Mouse (Mus musculus) thymus, adult 2 months (tissue): ENCODE results near the gene Snrk. TPM values are rescaled to one million over a fixed set of nuclear protein-coding genes. Genes with fewer than 3 reads are reported as not detected.

Source experiments
- DNase-seq: peaks from one replicate; pipeline ENCODE4 v3.0.0; 2021
- H3K27ac ChIP-seq: fragments of 200-500 bp; 2 replicates; pipeline ENCODE4 v1.5.1; 2012; ENCODE audit warnings: low read length, control low read depth; ENCODE audit not compliant: control insufficient read depth, insufficient read depth
- H3K27me3 ChIP-seq: fragments of 200-500 bp; 2 replicates; pipeline ENCODE4 v1.6.1; 2012; ENCODE audit warnings: mild to moderate bottlenecking, low read length, moderate library complexity, mixed read lengths; ENCODE audit not compliant: control insufficient read depth, insufficient read depth
- H3K36me3 ChIP-seq: fragments of 200-500 bp; 2 replicates; pipeline ENCODE4 v1.6.1; 2012; ENCODE audit warnings: mild to moderate bottlenecking, low read length, moderate library complexity; ENCODE audit not compliant: control insufficient read depth, insufficient read depth
- H3K4me1 ChIP-seq: fragments of 200-500 bp; replicated peaks from 2 replicates; pipeline ENCODE4 v1.6.1; 2012; ENCODE audit warnings: low read length; ENCODE audit not compliant: control insufficient read depth, insufficient read depth
- H3K4me3 ChIP-seq: fragments of 200-500 bp; 2 replicates; pipeline ENCODE4 v1.5.1; 2012; ENCODE audit warnings: mild to moderate bottlenecking, low read length, control low read depth, moderate library complexity; ENCODE audit not compliant: control insufficient read depth, insufficient read depth
- CTCF ChIP-seq: fragments of 200-500 bp; IDR thresholded peaks from 2 replicates; pipeline ENCODE4 v1.5.1; 2012; ENCODE audit warnings: mild to moderate bottlenecking, control low read depth, low read length, moderate library complexity, borderline replicate concordance; ENCODE audit not compliant: control insufficient read depth, poor library complexity, insufficient read depth; ENCODE audit errors: extremely low read depth
- POLR2A ChIP-seq: fragments of 200-500 bp; IDR thresholded peaks from 2 replicates; pipeline ENCODE4 v1.6.1; 2012; ENCODE audit warnings: mild to moderate bottlenecking, low read length, control low read depth, moderate library complexity; ENCODE audit not compliant: control insufficient read depth, poor library complexity, insufficient read depth; ENCODE audit errors: extremely low read depth
- WGBS: fragments of 180-500 bp; shearing (Covaris S2); methylation state at CpG from one replicate; pipeline ENCODE4 v1.1.7; 2018; 5-methylcytosine and 5-hydroxymethylcytosine counted together
- polyA plus RNA-seq: library from polyadenylated mRNA; depleted of rRNA; stranded (reverse); fragments of >200 nt; gene quantifications from 2 replicates; pipeline ENCODE4 v1.2.3, GENCODE M21; 2012

The Snrk gene
- polyA plus RNA-seq, 1 experiment = 50.0 TPM

GRCm38 (mm10) chr9:122173405-122174233 is 56.6 kb downstream of the Snrk start:
- H3K4me1 ChIP-seq = peaks cover 2% of the 10 kb centered on the region; the same call in 1 of the 2 replicates
- no peak for DNase-seq
- no peak overlapping the region for H3K4me3 ChIP-seq
- H3K27ac ChIP-seq = no peak overlapping the region
- TF ChIP-seq CTCF (no peak), POLR2A (no peak)
- 92% methylated on average over 9 of the region's 9 CpGs for WGBS
- no peaks in the 10 kb centered on the region for H3K36me3 ChIP-seq
- no peaks in the 10 kb centered on the region for H3K27me3 ChIP-seq

GRCm38 (mm10) chr9:122174723-122175122 is 57.7 kb downstream of the Snrk start:
- Histone ChIP-seq H3K36me3 (no peaks in the 10 kb centered on the region), H3K27ac (no peak overlapping the region), H3K4me3 (no peak overlapping the region), H3K27me3 (no peaks in the 10 kb centered on the region), H3K4me1 (peaks cover 2% of the 10 kb centered on the region; the same call in 1 of the 2 replicates)
- whole genome bisulfite sequencing = 95% methylated on average over 6 of the region's 6 CpGs
- TF ChIP-seq CTCF (no peak), POLR2A (no peak)
- no peak for DNase-seq

GRCm38 (mm10) chr9:122177256-122178220 is 60.5 kb downstream of the Snrk start:
- H3K4me1 ChIP-seq = peaks cover 2% of the 10 kb centered on the region; the same call in 1 of the 2 replicates
- H3K36me3 ChIP-seq = no peaks in the 10 kb centered on the region
- 66% methylated on average over 7 of the region's 7 CpGs for WGBS
- H3K27me3 ChIP-seq = no peaks in the 10 kb centered on the region
- H3K4me3 ChIP-seq = no peak overlapping the region
- H3K27ac ChIP-seq = no peak overlapping the region
- TF ChIP-seq CTCF (no peak), POLR2A (no peak)
- no peak for DNase-seq

- 89% methylated on average over 4 of the region's 4 CpGs for WGBS
Observed at GRCm38 (mm10) chr9:122178427-122178826, 61.4 kb downstream of the Snrk start.

GRCm38 (mm10) chr9:122180105-122180504 is 63.0 kb downstream of the Snrk start:
- H3K4me1 ChIP-seq = peaks cover 5% of the 10 kb centered on the region; the same call in 1 of the 2 replicates
- H3K4me3 ChIP-seq = no peak overlapping the region
- 73% methylated on average over 3 of the region's 3 CpGs for WGBS
- H3K27ac ChIP-seq = no peak overlapping the region
- no peak for TF ChIP-seq CTCF
- no peak for TF ChIP-seq POLR2A
- DNase-seq = no peak
- no peaks in the 10 kb centered on the region for H3K36me3 ChIP-seq
- no peaks in the 10 kb centered on the region for H3K27me3 ChIP-seq

More at GRCm38 (mm10) chr9:122178427-122178826, 61.4 kb downstream of the Snrk start:
- no peak for DNase-seq
- H3K4me3 ChIP-seq = no peak overlapping the region
- H3K27ac ChIP-seq = no peak overlapping the region
- no peaks in the 10 kb centered on the region for H3K36me3 ChIP-seq
- peaks cover 2% of the 10 kb centered on the region; the same call in 1 of the 2 replicates for H3K4me1 ChIP-seq
- TF ChIP-seq CTCF = no peak
- TF ChIP-seq POLR2A = no peak
- no peaks in the 10 kb centered on the region for H3K27me3 ChIP-seq

GRCm38 (mm10) chr9:122183074-122183473 is 66.0 kb downstream of the Snrk start:
- Histone ChIP-seq H3K27ac (no peak overlapping the region), H3K4me1 (peaks cover 16% of the 10 kb centered on the region), H3K27me3 (no peaks in the 10 kb centered on the region), H3K36me3 (no peaks in the 10 kb centered on the region), H3K4me3 (no peak overlapping the region)
- WGBS = 92% methylated on average over 4 of the region's 4 CpGs
- no peak for TF ChIP-seq POLR2A
- TF ChIP-seq CTCF = no peak
- no peak for DNase-seq
